Comparison of ENCODE assay signal across 10 mouse cellular contexts in genomic region chr1:89136089-89136811, GRCm38 (mm10).
DNase-seq lines count a peak whose midpoint lies in the region; ATAC-seq lines count a peak whose summit lies in the region.
"Had no signal": no experiment of that assay in that cellular context is flagged by ENCODE, and none has a peak within 500 bp of the region (broad histone marks: within the 10 kb centered on the region; RNA-seq: fewer than 3 reads in every experiment).

No protein-coding gene starts in this region.

- H3K36me3 ChIP-seq in heart, embryonic 10.5 days, result peaks cover 25% of the 10 kb centered on the region
- peaks cover 23% of the 10 kb centered on the region for H3K36me3 ChIP-seq in heart, embryonic 14.5 days (ENCODE audit: control insufficient read depth, insufficient read depth, low read length)
- H3K36me3 ChIP-seq: liver, embryonic 13.5 days had no signal

- peaks cover 62% of the 10 kb centered on the region for H3K4me1 ChIP-seq in heart, embryonic 10.5 days
- peaks cover 40% of the 10 kb centered on the region for H3K4me1 ChIP-seq in brown adipose tissue, adult 24 weeks (ENCODE audit: control insufficient read depth, insufficient read depth, insufficient read length, low read length)
- H3K4me1 ChIP-seq in heart, embryonic 14.5 days (ENCODE audit: control insufficient read depth in 2 of 2, insufficient read depth in 2 of 2, low read length in 2 of 2), result peaks cover 58 to 68% of the 10 kb centered on the region in 2 experiments
- H3K4me1 ChIP-seq: liver, embryonic 13.5 days had no signal

- peak; percentile 79 to 82 for DNase-seq in heart, adult 18-20 months
- no peak for DNase-seq in heart, embryonic 10.5 days (ENCODE audit: low spot score)
- peak; percentile 52 to 62 for DNase-seq in layer of hippocampus, postnatal 14 days (ENCODE audit: low spot score in 2 of 2)
- peak; percentile 37 for DNase-seq in right cerebral cortex, postnatal 4 days
- no peak for DNase-seq in urinary bladder, postnatal 25 days (ENCODE audit: low spot score)
- DNase-seq: liver, embryonic 13.5 days had no signal

- peak; percentile 72 for ATAC-seq in heart, embryonic 14.5 days (ENCODE audit: insufficient number of reproducible peaks, insufficient read depth, low FRiP score, low read depth)
- no peak for ATAC-seq in megakaryocyte, adult 5-6 weeks (ENCODE audit: poor library complexity, severe bottlenecking)

- no peak overlapping the region for H3K27ac ChIP-seq in heart, embryonic 10.5 days
- peak overlapping the region; percentile 29 for H3K27ac ChIP-seq in brown adipose tissue, adult 24 weeks (replicated peaks; ENCODE audit: low read depth, low read length)
- peak overlapping the region; percentile 65 to 71 for H3K27ac ChIP-seq in heart, embryonic 14.5 days (replicated peaks in 1 of 2; ENCODE audit: control insufficient read depth in 1 of 2, insufficient read depth in 1 of 2, low read depth in 2 of 2, low read length in 2 of 2)
- H3K27ac ChIP-seq: embryonic facial prominence, embryonic 13.5 days; liver, embryonic 13.5 days had no signal

- no peak overlapping the region for H3K4me3 ChIP-seq in heart, embryonic 10.5 days
- H3K4me3 ChIP-seq in brown adipose tissue, adult 24 weeks (ENCODE audit: insufficient read depth, low read depth, low read length), result no peak overlapping the region
- no peak overlapping the region for H3K4me3 ChIP-seq in heart, embryonic 14.5 days (ENCODE audit: control insufficient read depth in 1 of 2, insufficient read depth in 1 of 2, low read depth in 1 of 2, low read length in 2 of 2)
- H3K4me3 ChIP-seq: embryonic facial prominence, embryonic 13.5 days; liver, embryonic 13.5 days had no signal

- no peaks in the 10 kb centered on the region for H3K9me3 ChIP-seq in heart, embryonic 10.5 days
- H3K9me3 ChIP-seq in heart, embryonic 14.5 days (ENCODE audit: control insufficient read depth, low read length), result no peaks in the 10 kb centered on the region
- H3K9me3 ChIP-seq: embryonic facial prominence, embryonic 13.5 days; liver, embryonic 13.5 days had no signal

- H3K27me3 ChIP-seq in heart, embryonic 10.5 days (ENCODE audit: insufficient read depth, poor library complexity, severe bottlenecking), result no peaks in the 10 kb centered on the region
- no peaks in the 10 kb centered on the region for H3K27me3 ChIP-seq in heart, embryonic 14.5 days (ENCODE audit: control insufficient read depth, insufficient read depth, low read length)
- H3K27me3 ChIP-seq: embryonic facial prominence, embryonic 13.5 days; liver, embryonic 13.5 days had no signal

- no peak overlapping the region for H3K9ac ChIP-seq in heart, embryonic 14.5 days (ENCODE audit: low read length)
- H3K9ac ChIP-seq: embryonic facial prominence, embryonic 13.5 days; liver, embryonic 13.5 days had no signal

- WGBS in heart, embryonic 10.5 days, result 77% methylated on average over 13 of the region's 13 CpGs
- WGBS in heart, embryonic 14.5 days, result 41% methylated on average over 13 of the region's 13 CpGs

- peak overlapping the region; percentile 22; the same call in 1 of the 2 replicates for H3K4me2 ChIP-seq in heart, embryonic 14.5 days (ENCODE audit: low read length)
- H3K4me2 ChIP-seq: embryonic facial prominence, embryonic 13.5 days; liver, embryonic 13.5 days had no signal

Comparison
In these comparisons a context has a peak if more than half of its experiments do, and no peak if none do; other contexts are left out.
1. DNase-seq: peak in heart, adult 18-20 months (2 of 2), layer of hippocampus, postnatal 14 days (2 of 2) and right cerebral cortex, postnatal 4 days (single experiment); none in heart, embryonic 10.5 days (single experiment) and urinary bladder, postnatal 25 days (single experiment).